Mouse (Mus musculus) yolk sac, embryonic 10.5 days (tissue): ENCODE data around the gene Lsamp.

Experiments
- DNase-seq: peaks from one replicate; pipeline ENCODE4 v3.0.0-alpha.2; 2017; ENCODE audit warnings: low spot score

Gene Lsamp

GRCm38 (mm10) chr16:41551851-41552262 is 1567.7 kb downstream of the Lsamp start:
- no peak for DNase-seq

GRCm38 (mm10) chr16:41557104-41557503 is 1572.9 kb downstream of the Lsamp start:
- DNase-seq = no peak

DNA sequence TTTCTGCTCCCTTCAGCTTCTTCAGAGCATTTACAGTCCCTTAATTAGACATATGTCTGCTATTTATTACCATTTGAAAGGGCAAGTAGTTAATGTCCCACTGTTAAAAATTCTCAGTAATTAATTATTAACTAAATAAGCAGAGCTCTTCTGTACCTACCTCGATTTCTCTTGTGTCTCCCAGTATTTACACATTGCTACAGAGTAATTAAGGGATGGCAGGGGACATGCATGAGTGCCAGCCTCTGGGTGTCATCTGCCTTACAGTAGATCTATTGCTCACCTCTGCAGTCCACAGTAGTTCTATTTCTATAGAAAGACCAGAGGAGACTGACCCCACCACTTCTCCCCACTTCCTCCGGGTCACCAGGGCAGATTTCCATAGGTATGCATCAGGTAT is 1581.1 kb downstream of the Lsamp start:
- no peak for DNase-seq

GRCm38 (mm10) chr16:41588675-41589301 is 1604.6 kb downstream of the Lsamp start:
- DNase-seq = no peak

GRCm38 (mm10) chr16:41612229-41612628 is 1628.1 kb downstream of the Lsamp start:
- no peak for DNase-seq

GRCm38 (mm10) chr16:41623871-41624270 is 1639.7 kb downstream of the Lsamp start:
- no peak for DNase-seq

DNA sequence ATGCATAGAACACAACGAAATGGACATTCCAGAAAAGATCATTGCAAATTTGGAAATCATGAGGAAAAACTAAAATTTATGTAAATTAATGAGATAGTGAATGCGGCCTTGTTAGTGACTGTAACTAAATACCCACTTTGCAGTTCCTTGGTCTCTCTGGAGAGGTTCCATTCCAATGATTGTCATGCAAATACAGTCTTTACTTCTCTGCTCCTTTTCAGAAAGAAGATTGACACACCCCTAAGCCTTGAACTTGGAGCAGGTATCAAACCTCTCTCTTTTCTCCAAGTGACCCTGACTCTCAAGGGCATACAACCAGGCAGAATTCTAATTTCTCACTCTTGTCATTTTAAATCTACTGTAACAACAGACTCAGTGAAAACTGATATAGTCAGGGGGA is 1649.7 kb downstream of the Lsamp start:
- no peak for DNase-seq

DNA sequence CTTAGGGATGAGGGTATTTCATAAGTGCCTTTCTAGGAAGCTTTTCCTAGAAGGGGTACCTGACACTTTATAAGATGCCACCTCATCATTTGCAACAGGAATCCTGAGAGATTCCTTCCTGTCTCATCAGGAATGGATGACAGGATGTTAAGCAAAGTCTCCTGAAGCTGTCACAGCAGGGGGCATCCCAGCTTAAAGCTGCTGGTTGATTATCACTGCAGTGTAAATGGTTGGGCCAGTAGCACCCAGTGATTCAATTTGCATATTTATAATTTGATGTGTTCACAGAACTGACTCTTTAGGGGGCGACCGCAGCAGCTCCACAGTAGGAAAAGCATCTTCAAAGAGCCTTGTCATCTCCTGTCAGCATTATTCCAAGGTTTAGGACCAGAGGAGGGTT is 1656.7 kb downstream of the Lsamp start:
- no peak for DNase-seq

DNA sequence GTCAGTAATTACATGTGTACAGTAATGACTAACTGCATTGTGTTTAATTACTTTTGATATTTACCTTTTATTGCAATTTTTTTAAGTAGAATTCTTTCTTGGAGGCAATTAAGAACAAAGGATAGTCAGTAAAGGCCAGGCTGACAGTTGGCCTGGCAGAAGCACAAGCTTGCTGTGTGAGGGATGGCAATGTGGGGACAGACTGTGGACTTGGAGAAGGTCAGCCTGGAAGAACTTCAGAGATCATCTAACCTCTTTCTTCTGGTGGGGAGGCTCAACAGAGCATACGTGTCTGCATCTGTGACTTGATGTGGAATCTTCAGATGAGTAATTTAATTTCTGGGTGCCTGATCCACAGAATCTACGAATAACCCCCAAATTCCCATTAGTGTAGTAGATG is 1669.1 kb downstream of the Lsamp start:
- no peak for DNase-seq

DNA sequence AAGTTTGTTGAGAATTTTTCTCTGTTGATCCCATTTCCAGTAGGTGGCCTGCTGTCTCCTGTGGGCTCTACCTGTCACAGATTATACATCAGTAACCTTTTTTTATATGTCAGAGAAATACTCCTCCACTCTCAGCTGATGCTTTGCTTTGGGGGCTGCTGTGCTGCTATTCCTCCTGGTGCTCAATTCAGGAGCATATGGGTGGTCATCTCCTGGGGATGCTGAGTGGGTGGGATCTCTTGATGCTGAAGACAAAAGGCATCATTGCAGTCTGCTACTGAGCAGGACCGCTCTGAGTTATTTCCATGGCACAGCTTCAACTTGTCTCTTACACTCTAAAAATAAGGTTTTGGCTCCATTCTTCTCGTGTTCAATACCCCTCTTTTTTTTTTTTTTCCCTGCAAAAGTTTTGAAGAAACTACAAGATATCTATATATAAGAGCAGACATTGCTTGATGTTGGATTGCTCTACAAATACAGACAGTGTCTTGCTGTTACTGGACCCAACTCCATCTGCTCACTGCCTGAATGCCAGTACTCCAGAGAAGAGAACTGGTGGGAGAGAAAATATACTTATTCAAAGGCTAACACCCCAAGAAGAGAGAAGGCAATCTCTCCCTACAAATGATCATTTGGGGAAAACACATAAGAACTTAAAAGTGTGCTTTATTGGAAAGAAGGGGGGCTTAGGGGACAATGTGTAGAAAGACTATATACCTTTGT is 1690.3 kb downstream of the Lsamp start:
- DNase-seq = no peak

DNA sequence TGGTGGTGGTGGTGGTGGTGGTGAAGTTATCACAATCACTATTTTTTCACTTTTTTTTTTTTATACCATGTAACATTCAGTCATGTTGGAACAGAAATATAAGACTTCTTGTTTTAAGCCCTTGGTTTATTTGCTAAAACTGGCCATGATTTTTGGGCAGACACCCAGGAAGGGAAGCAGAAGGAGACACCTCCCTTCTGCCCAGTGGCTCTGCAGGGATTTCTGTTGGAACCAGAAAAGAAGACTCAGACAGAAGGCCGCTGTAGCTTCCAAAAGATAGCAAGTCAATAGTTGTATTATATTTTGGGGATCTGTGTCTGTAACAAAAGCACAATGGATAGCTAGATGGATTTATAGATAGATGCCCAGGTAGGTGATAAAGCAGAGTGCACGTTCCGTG is 1691.6 kb downstream of the Lsamp start:
- DNase-seq = no peak

DNA sequence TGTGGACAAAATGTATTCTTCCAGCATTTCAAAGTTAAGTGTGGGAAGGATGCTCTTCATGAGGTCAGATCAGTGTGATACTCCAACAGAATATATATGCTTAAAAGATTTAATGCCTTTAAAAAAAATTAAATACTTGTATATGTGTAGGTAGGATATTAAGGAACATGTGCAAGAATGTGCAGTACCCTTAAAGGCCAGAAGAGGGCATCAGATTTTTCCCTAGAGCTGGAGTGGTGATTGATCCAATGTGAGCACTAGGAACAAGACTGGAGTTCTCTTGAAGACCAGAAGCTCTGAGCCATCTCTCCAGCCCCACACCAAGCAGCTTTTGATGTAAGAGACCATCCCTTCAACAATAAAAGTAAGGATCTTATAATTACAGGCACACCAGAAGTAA is 1708.3 kb downstream of the Lsamp start:
- no peak for DNase-seq

- no peak for DNase-seq
Measured at GRCm38 (mm10) chr16:41701790-41702428, 1717.7 kb downstream of the Lsamp start.

- no peak for DNase-seq
Measured at GRCm38 (mm10) chr16:41728900-41729585, 1744.9 kb downstream of the Lsamp start.

- no peak for DNase-seq
Measured at GRCm38 (mm10) chr16:41729911-41730310, 1745.8 kb downstream of the Lsamp start.

- no peak for DNase-seq
Measured at GRCm38 (mm10) chr16:41745037-41745436, 1760.9 kb downstream of the Lsamp start.

GRCm38 (mm10) chr16:41746235-41746911 is 1762.2 kb downstream of the Lsamp start:
- DNase-seq = no peak

DNA sequence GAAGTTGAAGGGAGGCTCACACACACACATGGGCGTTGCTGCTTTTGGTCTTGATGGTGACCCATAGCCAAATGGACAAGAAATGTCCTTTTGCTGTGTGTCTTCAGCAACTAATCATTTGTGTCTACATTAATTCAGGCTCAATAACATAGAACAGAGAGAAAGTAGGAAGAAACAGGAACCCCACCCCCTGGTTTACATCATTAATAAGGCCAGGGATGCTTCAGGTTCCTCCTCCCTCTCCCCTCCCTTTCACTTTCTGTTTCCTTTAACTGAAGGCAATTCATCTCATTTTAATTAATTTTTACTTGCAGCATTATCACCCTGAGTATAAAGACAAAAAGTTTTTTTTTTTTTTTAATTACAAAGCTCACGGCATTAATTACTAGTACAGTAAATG is 1763.7 kb downstream of the Lsamp start:
- no peak for DNase-seq

DNA sequence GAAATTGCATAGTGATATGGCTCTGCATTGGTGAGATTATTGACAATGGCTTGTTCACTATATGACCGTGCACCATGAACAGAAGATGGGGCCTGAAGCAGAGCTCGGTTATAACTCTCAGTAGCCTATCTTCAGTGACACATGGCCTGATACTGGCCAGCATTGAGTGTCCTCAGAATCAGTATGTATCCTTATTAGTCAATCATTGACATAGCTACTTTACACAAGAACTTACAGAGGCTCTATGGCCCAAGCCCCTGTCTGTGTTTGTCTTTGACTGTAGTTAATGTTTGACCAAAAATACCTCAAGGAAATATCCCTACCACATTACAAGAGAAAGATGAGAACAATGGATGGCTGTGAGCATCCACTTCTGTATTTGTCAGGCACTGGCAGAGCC is 1764.6 kb downstream of the Lsamp start:
- no peak for DNase-seq

- no peak for DNase-seq
Measured at GRCm38 (mm10) chr16:41764285-41764684, 1780.1 kb downstream of the Lsamp start.

DNA sequence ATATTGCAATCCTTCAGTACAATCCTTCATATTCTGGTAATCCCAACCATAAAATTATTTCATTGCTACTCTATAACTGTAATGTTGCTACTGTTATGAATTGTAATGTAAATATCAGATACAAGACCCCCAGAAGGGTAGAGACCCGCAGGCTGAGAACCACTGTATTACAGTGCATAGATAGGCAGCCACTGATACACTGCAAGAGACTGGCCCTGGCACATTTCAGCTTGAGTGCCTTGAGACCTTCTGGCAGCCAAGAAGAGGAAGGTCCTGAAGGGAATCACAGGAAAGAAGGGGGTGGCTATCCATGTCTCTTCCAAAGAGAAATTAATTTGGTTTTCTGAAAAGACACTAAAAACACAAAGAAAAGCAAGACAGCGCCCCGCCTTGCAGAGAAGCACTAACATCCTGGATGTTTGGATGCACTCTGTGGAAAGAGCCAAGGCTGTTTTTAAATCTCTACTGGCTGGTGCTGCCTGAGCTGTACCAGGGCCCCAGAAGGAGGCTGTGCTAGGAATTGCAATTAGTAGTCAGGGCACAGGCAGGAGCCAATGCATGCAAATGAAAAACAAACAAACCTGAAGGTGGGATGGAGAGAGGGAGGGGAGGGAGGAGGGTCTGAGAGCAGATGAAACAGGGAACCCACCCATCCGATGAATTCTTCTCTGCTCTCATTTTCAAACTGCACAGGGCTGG is 1787.4 kb downstream of the Lsamp start:
- DNase-seq = no peak

DNA sequence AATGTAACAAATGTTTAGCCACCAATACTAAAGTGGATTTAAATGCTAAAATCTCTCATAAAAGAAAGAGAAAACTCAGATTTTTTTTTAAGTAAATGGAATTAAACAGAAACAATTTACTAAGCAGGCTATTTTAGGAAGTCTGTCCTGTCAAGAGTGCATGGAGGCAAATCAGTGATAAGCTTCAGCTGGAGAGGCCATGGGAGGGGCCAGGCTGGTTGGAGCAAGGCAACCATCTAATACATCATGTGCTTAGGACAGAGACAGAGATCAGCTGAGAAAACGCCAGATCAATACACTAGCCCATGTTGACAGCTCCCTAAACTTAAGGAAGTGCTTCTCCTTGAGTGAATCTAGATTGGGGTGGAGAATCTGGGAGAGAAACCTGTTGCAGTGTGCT is 1793.4 kb downstream of the Lsamp start:
- DNase-seq = no peak
